Mouse (Mus musculus) central nervous system, embryonic 11.5 days (tissue): Measurements from ENCODE around the gene Tpsg1. TPM values are rescaled to one million over a fixed set of nuclear protein-coding genes. Genes with fewer than 3 reads are reported as not detected.

Experiments
- polyA plus RNA-seq: library from polyadenylated mRNA; depleted of rRNA; stranded (reverse); fragments of >200 nt; gene quantifications from 2 replicates; pipeline ENCODE4 v1.2.3, GENCODE M21; 2012; rRNA removed

Tpsg1 gene
- not detected in 2 replicates for polyA plus RNA-seq

GRCm38 (mm10) chr17:25368973-25369372 is at the start of gene Tpsg1:
Gene Tpsg1 (plus strand): TSS chr17:25369273.

GRCm38 (mm10) chr17:25345462-25345861 is 23.6 kb upstream of the Tpsg1 start, which contains the start of gene Tpsab1:
Gene Tpsab1 (minus strand): TSS chr17:25345562.

DNA sequence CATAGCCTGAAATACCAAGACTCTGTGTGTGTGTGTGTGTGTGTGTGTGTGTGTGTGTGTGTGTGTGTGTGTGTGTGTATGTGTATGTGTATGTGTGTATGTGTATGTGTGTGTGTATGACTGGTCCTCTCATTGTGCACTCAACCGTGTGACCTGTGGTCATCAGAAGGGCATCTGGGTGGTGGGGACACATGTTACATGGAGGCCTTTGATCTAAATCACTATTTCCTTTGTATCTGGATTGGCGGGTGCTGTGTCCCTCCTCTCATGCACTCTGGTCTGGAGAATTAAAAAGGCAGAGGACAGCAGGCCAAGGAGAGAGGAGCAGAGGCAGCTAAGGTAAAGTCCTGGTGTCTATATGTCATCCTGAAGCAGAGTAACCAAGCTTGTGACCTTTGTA is 3.1 kb upstream of the Tpsg1 start, which contains the start of gene Tpsb2:
Gene Tpsb2, plus strand, starts transcription at position 301 of the 400 bp plus-strand sequence.

Other genes with a start within 250 kb of the Tpsg1 start
- not detected in 2 replicates for gene Ptx4, start 248.5 kb upstream of the Tpsg1 start, polyA plus RNA-seq
- 27.6 and 29.7 TPM in 2 replicates for gene Clcn7, start 235.9 kb upstream of the Tpsg1 start, polyA plus RNA-seq
- 0.02 TPM in 2 replicates for gene Ccdc154, start 206.8 kb upstream of the Tpsg1 start, polyA plus RNA-seq
- gene Gm38655, start 193.8 kb upstream of the Tpsg1 start, polyA plus RNA-seq = not detected in 2 replicates
- gene BC003965, start 184.7 kb upstream of the Tpsg1 start, polyA plus RNA-seq = 28.6 and 42.4 TPM in 2 replicates
- 16.4 and 17.0 TPM in 2 replicates for gene Unkl, start 180.9 kb upstream of the Tpsg1 start, polyA plus RNA-seq
- gene Gnptg, start 129.1 kb upstream of the Tpsg1 start, polyA plus RNA-seq = 42.2 and 53.3 TPM in 2 replicates
- 52.3 and 87.6 TPM in 2 replicates for gene Tsr3, start 129.1 kb upstream of the Tpsg1 start, polyA plus RNA-seq
- gene Baiap3, start 112.9 kb upstream of the Tpsg1 start, polyA plus RNA-seq = 2.9 and 3.1 TPM in 2 replicates
- 632 and 669 TPM in 2 replicates for gene Ube2i, start 94.7 kb upstream of the Tpsg1 start, polyA plus RNA-seq
- gene Prss34, start 70.9 kb upstream of the Tpsg1 start, polyA plus RNA-seq = 0.20 TPM in 1 of 2 replicates, not detected in the other
- gene Prss28, start 60.6 kb upstream of the Tpsg1 start, polyA plus RNA-seq = not detected in 2 replicates
- gene Prss29, start 50.6 kb upstream of the Tpsg1 start, polyA plus RNA-seq = not detected in 2 replicates
- not detected in 2 replicates for gene Tpsab1, start 23.7 kb upstream of the Tpsg1 start, polyA plus RNA-seq
- gene Tpsb2, start 3.0 kb upstream of the Tpsg1 start, polyA plus RNA-seq = not detected in 2 replicates
- gene Cacna1h, start 64.5 kb downstream of the Tpsg1 start, polyA plus RNA-seq = 53.5 and 55.8 TPM in 2 replicates
- 0.25 and 0.42 TPM in 2 replicates for gene Tekt4, start 85.3 kb downstream of the Tpsg1 start, polyA plus RNA-seq
- gene Sstr5, start 128.0 kb downstream of the Tpsg1 start, polyA plus RNA-seq = 0.06 and 0.07 TPM in 2 replicates
- 3.1 and 6.9 TPM in 2 replicates for gene Sox8, start 201.4 kb downstream of the Tpsg1 start, polyA plus RNA-seq
- gene Lmf1, start 209.8 kb downstream of the Tpsg1 start, polyA plus RNA-seq = 8.9 and 14.4 TPM in 2 replicates